Mouse (Mus musculus): ENCODE results near the gene Hsh2d.

- TF ChIP-seq POLR2A (IDR thresholded peaks at IDR 0.05; ENCODE audit: extremely low read depth, insufficient read depth, low read length) (no peak), CTCF (IDR thresholded peaks at IDR 0.05; ENCODE audit: extremely low read depth, insufficient read depth, low read length) (no peak)
Observed at GRCm38 (mm10) chr8:72218781-72219540, 29.5 kb downstream of the Hsh2d start.

Data from cortical plate, adult 2 months (tissue).